Mouse (Mus musculus) E14TG2a.4 (cell line): ENCODE data around the gene Galnt10.

Source experiments
- CTCF ChIP-seq: conservative IDR thresholded peaks from 2 replicates; pipeline ENCODE4 v1.5.1; 2014; ENCODE audit warnings: low read length
- NANOG ChIP-seq: IDR thresholded peaks from 2 replicates; pipeline ENCODE4 v1.6.1; 2014; ENCODE audit warnings: borderline replicate concordance, low read length, mixed read lengths
- POU5F1 ChIP-seq: IDR thresholded peaks from 2 replicates; pipeline ENCODE4 v1.6.1; 2014; ENCODE audit warnings: low read length, borderline replicate concordance

DNA sequence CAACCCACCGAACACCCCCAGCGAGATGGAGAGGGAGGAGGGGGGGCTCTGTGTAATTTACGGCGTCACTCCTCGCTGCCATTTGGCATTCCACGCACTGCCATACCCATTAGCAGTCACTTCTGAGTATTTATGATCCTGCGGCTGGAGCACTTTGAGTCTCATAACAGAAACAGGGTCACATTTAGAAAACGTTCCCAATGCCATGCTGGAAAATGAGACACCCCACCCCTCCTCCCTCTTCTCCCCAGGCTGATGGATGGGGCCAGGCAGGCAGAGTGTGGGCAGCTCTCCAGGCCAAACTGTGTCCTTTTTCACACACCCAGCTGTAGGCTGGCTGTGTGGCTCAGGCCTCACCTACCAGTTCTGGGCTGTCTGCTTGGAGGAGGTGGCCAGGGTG lies 38.7 kb downstream of the Galnt10 start:
- TF ChIP-seq CTCF (no peak), NANOG (no peak), POU5F1 (no peak)
